Mouse (Mus musculus): ENCODE results near the gene Git2. TPM values are rescaled to one million over a fixed set of nuclear protein-coding genes. Genes with fewer than 3 reads are reported as not detected.

The Git2 gene
- polyA plus RNA-seq, 1 experiment from 2014 or later = 36.5 TPM

DNA sequence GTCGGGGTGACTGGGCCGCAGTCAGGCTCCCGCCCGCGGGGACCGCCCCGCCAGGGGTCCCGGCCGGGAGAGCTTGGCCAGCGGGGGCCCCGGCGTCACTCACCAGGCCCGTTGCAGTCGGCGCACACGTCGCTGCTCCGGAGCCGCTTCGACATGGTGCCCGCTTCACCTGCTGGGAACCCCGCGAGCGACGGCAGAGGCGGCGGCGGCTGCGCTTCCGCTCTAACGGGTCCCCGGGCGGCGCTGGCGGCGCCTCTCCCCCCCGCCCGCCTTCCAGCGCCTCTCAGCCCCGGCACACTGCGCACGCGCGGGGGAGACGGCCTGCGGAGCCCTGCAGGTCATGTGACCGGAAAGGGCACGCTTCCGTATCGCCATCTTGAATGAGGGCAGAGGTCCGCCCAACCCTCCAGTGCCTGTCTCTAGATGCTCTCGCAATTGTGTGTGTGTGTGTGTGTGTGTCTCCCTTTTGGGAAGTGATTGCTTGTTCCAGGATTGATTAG is 2.1 kb downstream of the Git2 start:
- H3K9ac ChIP-seq (replicated peaks; ENCODE audit: low read depth) = peak overlapping the region; percentile 96
- no peaks in the 10 kb centered on the region for H3K9me3 ChIP-seq (ENCODE audit: low read length)
- peaks cover 11% of the 10 kb centered on the region; the same call in 1 of the 2 replicates for H3K4me1 ChIP-seq (ENCODE audit: insufficient read depth, low read depth, low read length)
- peak overlapping the region; percentile 83 for H3K4me2 ChIP-seq (replicated peaks; ENCODE audit: low read depth, low read length)
- H3K4me3 ChIP-seq (ENCODE audit: low read depth, low read length) = peak overlapping the region; percentile 100
- no peaks in the 10 kb centered on the region for H3K36me3 ChIP-seq (ENCODE audit: insufficient read depth, low read length)
- ATAC-seq (peak; percentile 82), DNase-seq (ENCODE audit: low spot score) (peak; percentile 98)
- H3K27me3 ChIP-seq (replicated peaks; ENCODE audit: insufficient read depth, low read length) = no peaks in the 10 kb centered on the region
- H3K27ac ChIP-seq (ENCODE audit: low read length) = peak overlapping the region; percentile 95
- WGBS = 0% methylated on average over 21 of the region's 52 CpGs
- TF ChIP-seq CTCF (IDR thresholded peaks at IDR 0.05) (no peak), EP300 (IDR thresholded peaks at IDR 0.05) (no peak)

DNA sequence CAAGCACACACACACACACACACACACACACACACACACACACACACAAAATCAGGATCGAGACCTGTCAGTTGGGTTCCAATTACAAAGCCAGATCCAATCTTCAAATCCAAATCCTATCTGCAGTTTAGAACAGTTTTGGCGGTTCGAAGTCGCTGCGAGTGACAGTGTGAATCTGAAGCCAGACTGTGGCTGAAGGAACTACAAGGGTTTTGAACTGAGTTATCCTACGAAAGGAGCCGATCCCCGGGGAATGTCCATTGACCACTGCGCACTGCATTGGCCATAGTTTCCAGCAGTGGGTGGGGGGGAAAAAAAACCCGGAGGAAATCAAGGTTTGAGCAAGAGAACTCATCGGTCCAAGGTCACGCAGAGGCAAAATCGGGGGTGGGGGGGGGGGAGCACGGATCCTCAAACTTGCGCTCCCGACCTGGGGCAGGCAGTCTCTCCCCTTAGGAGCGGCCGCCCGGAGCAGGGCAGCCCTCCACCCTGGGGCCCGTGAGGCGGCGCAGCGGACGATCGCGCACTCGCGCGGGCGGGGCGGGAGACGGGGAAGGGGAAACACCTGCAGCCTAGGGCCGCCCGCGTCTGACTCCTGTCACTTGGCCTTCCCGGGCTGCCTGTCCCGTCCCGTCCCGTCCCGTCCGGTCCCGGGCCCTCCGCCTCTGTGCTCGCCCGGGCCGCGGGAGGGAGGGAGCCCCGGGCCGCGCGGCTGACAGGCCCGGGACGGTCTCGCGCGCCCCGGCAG is 2.7 kb downstream of the Git2 start:
- H3K36me3 ChIP-seq (ENCODE audit: insufficient read depth, low read length) = no peaks in the 10 kb centered on the region
- DNase-seq (ENCODE audit: low spot score) (peak; percentile 54), ATAC-seq (peak; percentile 58)
- 1% methylated on average over 18 of the region's 57 CpGs for WGBS
- H3K4me3 ChIP-seq (ENCODE audit: low read depth, low read length) = peak overlapping the region; percentile 100
- H3K4me2 ChIP-seq (replicated peaks; ENCODE audit: low read depth, low read length) = peak overlapping the region; percentile 83
- peak overlapping the region; percentile 95 for H3K27ac ChIP-seq (ENCODE audit: low read length)
- no peaks in the 10 kb centered on the region for H3K9me3 ChIP-seq (ENCODE audit: low read length)
- H3K27me3 ChIP-seq (replicated peaks; ENCODE audit: insufficient read depth, low read length) = no peaks in the 10 kb centered on the region
- H3K4me1 ChIP-seq (ENCODE audit: insufficient read depth, low read depth, low read length) = peaks cover 11% of the 10 kb centered on the region; the same call in 1 of the 2 replicates
- peak overlapping the region; percentile 96 for H3K9ac ChIP-seq (replicated peaks; ENCODE audit: low read depth)
- TF ChIP-seq EP300 (IDR thresholded peaks at IDR 0.05) (no peak), CTCF (IDR thresholded peaks at IDR 0.05) (peak; percentile 16; the same call in 1 of the 2 replicates)

DNA sequence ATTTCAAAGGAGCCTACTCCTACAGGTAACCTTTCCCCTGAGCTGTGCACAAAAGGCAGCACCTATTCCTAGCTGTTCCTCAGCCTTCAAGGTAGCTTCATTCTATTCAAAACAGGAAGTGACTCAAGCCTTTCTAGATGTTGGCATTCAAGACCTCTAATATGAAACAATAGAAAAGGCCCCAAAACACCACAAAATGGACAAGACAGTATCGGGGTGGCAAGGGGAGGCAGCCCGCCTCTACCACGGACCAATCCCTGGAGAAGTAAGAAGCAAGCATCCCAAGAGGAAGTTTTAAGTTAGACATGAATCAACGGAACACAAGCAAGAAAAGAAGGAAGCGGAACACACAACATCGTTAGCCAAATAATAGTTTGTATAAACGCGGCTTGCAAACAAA is 3.5 kb downstream of the Git2 start:
- Histone ChIP-seq H3K9me3 (ENCODE audit: low read length) (no peaks in the 10 kb centered on the region), H3K27ac (ENCODE audit: low read length) (peak overlapping the region; percentile 95), H3K4me1 (ENCODE audit: insufficient read depth, low read depth, low read length) (peaks cover 11% of the 10 kb centered on the region; the same call in 1 of the 2 replicates), H3K36me3 (ENCODE audit: insufficient read depth, low read length) (no peaks in the 10 kb centered on the region), H3K4me2 (replicated peaks; ENCODE audit: low read depth, low read length) (peak overlapping the region; percentile 83), H3K9ac (replicated peaks; ENCODE audit: low read depth) (no peak overlapping the region), H3K4me3 (ENCODE audit: low read depth, low read length) (peak overlapping the region; percentile 100), H3K27me3 (replicated peaks; ENCODE audit: insufficient read depth, low read length) (no peaks in the 10 kb centered on the region)
- no peak for TF ChIP-seq CTCF (IDR thresholded peaks at IDR 0.05)
- no peak for DNase-seq (ENCODE audit: low spot score)
- 59% methylated on average over 8 of the region's 8 CpGs for WGBS
- ATAC-seq = no peak

DNA sequence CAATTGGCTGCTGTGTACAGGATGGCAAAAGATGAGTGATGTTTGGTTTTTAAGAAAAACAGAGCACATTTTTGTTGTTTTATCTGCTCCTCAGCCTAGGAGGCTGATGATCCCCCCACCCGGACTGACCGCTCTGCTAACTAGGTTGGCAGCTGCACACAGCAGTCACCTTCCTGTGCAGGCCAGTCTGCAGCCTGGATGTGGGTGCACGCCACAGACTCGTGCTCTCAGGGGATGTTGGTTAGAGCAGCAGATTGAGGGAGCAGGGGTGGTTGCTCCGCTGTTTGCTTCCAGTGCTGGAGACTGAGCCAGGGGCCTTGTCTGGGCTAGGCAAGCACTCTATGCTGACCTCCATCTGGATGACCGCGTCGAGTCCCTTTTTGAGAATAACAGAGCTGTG is 5.5 kb downstream of the Git2 start:
- 87% methylated on average over 8 of the region's 8 CpGs for WGBS
- Histone ChIP-seq H3K27me3 (replicated peaks; ENCODE audit: insufficient read depth, low read length) (no peaks in the 10 kb centered on the region), H3K4me3 (ENCODE audit: low read depth, low read length) (no peak overlapping the region), H3K27ac (ENCODE audit: low read length) (no peak overlapping the region), H3K4me2 (replicated peaks; ENCODE audit: low read depth, low read length) (no peak overlapping the region), H3K9me3 (ENCODE audit: low read length) (no peaks in the 10 kb centered on the region), H3K9ac (replicated peaks; ENCODE audit: low read depth) (no peak overlapping the region), H3K36me3 (ENCODE audit: insufficient read depth, low read length) (peaks cover 7% of the 10 kb centered on the region; the same call in 1 of the 2 replicates), H3K4me1 (ENCODE audit: insufficient read depth, low read depth, low read length) (peaks cover 11% of the 10 kb centered on the region; the same call in 1 of the 2 replicates)
- no peak for ATAC-seq
- no peak for DNase-seq (ENCODE audit: low spot score)
- TF ChIP-seq CTCF (IDR thresholded peaks at IDR 0.05) (no peak), EP300 (IDR thresholded peaks at IDR 0.05) (no peak)

DNA sequence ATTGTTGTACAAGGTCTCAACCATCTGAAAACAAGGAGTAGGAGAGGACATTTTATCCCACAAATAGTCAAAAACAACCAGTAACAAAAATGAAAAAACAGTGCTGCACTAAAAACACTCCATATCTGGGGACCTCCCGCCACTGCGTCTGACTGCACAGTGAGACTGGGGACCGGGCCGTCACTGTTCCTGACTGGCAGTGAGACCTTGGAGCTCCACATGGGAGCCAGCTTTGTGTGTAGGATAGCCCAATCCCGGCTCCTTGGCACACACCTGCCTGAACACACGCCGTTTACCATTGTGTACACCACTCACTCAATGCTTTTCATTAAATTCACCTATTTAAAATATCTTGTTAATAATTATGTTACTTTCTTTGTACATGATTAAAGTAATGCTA is 8.1 kb downstream of the Git2 start:
- ATAC-seq (no peak), DNase-seq (ENCODE audit: low spot score) (no peak)
- Histone ChIP-seq H3K4me2 (replicated peaks; ENCODE audit: low read depth, low read length) (no peak overlapping the region), H3K9ac (replicated peaks; ENCODE audit: low read depth) (no peak overlapping the region), H3K36me3 (ENCODE audit: insufficient read depth, low read length) (peaks cover 19% of the 10 kb centered on the region), H3K4me1 (ENCODE audit: insufficient read depth, low read depth, low read length) (peaks cover 11% of the 10 kb centered on the region; the same call in 1 of the 2 replicates), H3K9me3 (ENCODE audit: low read length) (no peaks in the 10 kb centered on the region), H3K4me3 (ENCODE audit: low read depth, low read length) (no peak overlapping the region), H3K27me3 (replicated peaks; ENCODE audit: insufficient read depth, low read length) (no peaks in the 10 kb centered on the region), H3K27ac (ENCODE audit: low read length) (no peak overlapping the region)
- TF ChIP-seq EP300 (IDR thresholded peaks at IDR 0.05) (no peak), CTCF (IDR thresholded peaks at IDR 0.05) (no peak)
- WGBS = 95% methylated on average over 7 of the region's 7 CpGs

DNA sequence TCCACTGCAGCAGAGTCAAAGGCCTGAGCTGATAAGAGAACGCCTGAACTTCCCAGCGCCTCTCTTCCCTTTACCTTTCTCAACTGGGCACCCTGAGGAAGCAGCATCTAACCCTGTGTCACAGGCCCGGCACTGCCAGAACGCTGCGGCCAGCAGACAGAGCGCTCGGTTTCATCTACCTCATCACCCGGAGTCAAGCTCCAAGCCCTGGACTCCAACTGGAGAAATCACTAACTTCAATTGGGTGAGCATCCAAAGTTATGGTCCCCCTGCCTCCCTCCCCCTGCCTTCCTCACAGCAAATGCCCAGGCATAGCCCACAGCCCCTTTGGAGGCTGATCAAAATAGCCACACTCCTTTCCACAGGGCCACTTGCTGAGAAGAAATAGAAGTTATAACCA is 8.6 kb downstream of the Git2 start:
- Histone ChIP-seq H3K4me1 (ENCODE audit: insufficient read depth, low read depth, low read length) (peaks cover 7% of the 10 kb centered on the region; the same call in 1 of the 2 replicates), H3K27me3 (replicated peaks; ENCODE audit: insufficient read depth, low read length) (no peaks in the 10 kb centered on the region), H3K4me2 (replicated peaks; ENCODE audit: low read depth, low read length) (no peak overlapping the region), H3K9me3 (ENCODE audit: low read length) (no peaks in the 10 kb centered on the region), H3K36me3 (ENCODE audit: insufficient read depth, low read length) (peaks cover 20% of the 10 kb centered on the region), H3K4me3 (ENCODE audit: low read depth, low read length) (no peak overlapping the region), H3K27ac (ENCODE audit: low read length) (no peak overlapping the region), H3K9ac (replicated peaks; ENCODE audit: low read depth) (no peak overlapping the region)
- TF ChIP-seq EP300 (IDR thresholded peaks at IDR 0.05) = no peak
- no peak for TF ChIP-seq CTCF (IDR thresholded peaks at IDR 0.05)
- 88% methylated on average over 8 of the region's 8 CpGs for WGBS
- ATAC-seq (no peak), DNase-seq (ENCODE audit: low spot score) (no peak)
